Mouse (Mus musculus): Measurements from ENCODE around the gene Dctn5. TPM values are rescaled to one million over a fixed set of nuclear protein-coding genes. Genes with fewer than 3 reads are reported as not detected.

The Dctn5 gene
- polyA plus RNA-seq (2012; fragmentation: generic; extraction: Trizol) = 53.3 TPM

DNA sequence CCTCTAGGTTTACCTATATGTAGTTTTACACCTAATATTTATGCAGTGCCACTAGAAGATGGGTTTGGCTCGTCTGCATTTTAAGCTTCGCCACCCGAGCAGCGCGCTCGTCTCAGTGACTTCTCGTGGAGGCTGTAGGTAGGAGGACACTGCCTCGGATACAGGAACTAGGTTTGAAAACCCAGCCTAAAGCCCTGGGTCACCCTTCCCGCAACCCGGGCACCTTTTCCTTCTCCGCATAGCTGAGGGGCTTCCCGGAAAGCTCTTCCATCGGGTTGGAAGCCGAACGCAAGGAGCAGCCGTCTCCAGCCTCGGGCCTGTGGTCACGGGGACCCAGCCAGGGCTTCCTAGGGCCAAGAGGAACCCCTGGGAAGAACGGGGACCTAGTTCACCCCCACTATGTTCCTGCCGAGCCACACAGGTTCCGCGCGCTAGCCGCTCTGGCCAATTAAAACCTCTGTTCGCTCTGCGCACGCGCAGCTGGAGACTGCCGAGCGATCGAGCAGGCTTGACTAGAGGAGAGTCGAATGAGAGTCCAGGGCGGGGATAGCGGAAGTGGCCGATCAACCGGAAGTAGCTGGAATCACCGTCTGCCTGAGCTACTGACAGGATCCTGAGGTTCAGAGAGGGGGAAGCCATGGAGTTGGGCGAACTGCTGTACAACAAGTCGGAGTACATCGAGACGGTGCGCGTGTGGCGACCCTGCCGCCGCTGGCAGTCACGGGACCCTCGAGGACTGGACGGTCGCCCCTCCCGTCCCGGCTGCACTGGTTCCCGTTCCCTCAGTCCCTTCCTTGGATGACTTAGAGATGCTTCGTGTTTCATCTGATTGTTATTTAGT is at the start of gene Dctn5, which contains the start of gene Palb2:
TSS of gene Dctn5 (plus strand) at position 545 of the 841 bp plus-strand sequence.
TSS of gene Palb2 (minus strand) at position 489 of the 841 bp plus-strand sequence.
- TF ChIP-seq MAX (IDR thresholded peaks at IDR 0.05; ENCODE audit: low read depth) = no peak
- TF ChIP-seq E2F4 (IDR thresholded peaks at IDR 0.05; ENCODE audit: insufficient read depth) = peak; percentile 98
- TF ChIP-seq POLR2AphosphoS2 (IDR thresholded peaks at IDR 0.05; ENCODE audit: insufficient read length, low read depth) = peak; percentile 83
- TF ChIP-seq MYOD1 (IDR thresholded peaks at IDR 0.05; ENCODE audit: control insufficient read depth in 1 of 3, insufficient read length in 2 of 3, low read depth in 2 of 3) = peak in 1 of 3 experiments; percentile 7
- no peak for TF ChIP-seq USF1 (IDR thresholded peaks at IDR 0.05; ENCODE audit: low read depth)
- TF ChIP-seq CEBPB (IDR thresholded peaks at IDR 0.05; ENCODE audit: insufficient read depth, poor library complexity, severe bottlenecking) = no peak
- TF ChIP-seq SRF (IDR thresholded peaks at IDR 0.05; ENCODE audit: control insufficient read depth, insufficient read length, low read depth) = peak; percentile 91
- TF ChIP-seq POLR2A (IDR thresholded peaks at IDR 0.05; ENCODE audit: insufficient read length, low read depth) = peak; percentile 89
- peak in 1 of 3 experiments; percentile 18 for TF ChIP-seq MYOG (IDR thresholded peaks at IDR 0.05; ENCODE audit: control insufficient read depth in 1 of 3, insufficient read depth in 1 of 3, insufficient read length in 2 of 3, low read depth in 2 of 3)
- no peak for TF ChIP-seq TCF12 (IDR thresholded peaks at IDR 0.05; ENCODE audit: insufficient read depth, poor library complexity, severe bottlenecking)
- no peak for TF ChIP-seq TCF3 (IDR thresholded peaks at IDR 0.05; ENCODE audit: insufficient read length, low read depth)
- Histone ChIP-seq H3K27me3 (ENCODE audit: control insufficient read depth, insufficient read depth, insufficient read length) (no peaks in the 10 kb centered on the region), H3ac (ENCODE audit: control insufficient read depth, insufficient read length) (peak within 1 kb of the TSS; percentile 80), H3K79me2 (ENCODE audit: control insufficient read depth, insufficient read depth) (peaks cover 27% of the 10 kb centered on the region), H3K36me3 (ENCODE audit: control insufficient read depth, insufficient read depth) (peaks cover 25% of the 10 kb centered on the region), H3K4me3 (peak within 1 kb of the TSS; percentile 70), H3K4me2 (ENCODE audit: low read depth) (peak within 1 kb of the TSS; percentile 82)

DNA sequence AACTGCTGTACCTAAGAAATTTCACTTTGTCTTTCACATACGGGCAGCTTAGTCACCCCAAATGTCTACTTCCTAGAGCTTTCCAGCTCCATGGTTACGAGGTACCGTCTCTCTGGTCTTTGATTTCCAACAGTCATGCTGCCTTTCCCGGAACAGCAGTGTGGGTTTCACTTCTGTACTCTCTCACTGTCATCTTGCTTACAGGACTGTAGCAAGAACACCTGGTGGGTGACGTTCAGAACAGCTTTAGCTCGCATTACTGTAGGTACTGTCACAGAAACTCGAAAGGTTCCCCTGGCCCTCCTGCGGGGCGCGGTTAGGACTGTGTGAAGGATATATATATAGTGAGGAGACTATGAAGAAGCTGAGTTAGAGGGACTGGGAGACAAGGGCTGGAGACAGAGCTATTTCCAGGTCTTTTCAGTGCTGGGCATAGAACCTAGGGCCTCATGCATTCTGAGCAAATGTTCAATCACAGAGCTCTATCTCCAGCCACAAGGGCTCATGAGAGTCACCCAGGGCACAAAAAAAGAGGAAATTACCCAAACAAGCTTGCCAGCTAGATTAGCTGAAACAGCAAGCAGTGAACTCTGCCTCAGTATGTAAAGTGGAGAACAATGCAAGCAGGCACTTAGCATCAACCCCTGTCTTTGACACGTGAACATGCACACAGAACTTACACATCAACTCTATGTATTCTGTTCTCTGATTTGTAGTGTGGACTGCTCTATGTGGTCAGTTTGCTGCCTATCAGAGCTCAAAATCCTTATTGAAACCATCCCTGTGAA is 45.5 kb upstream of the Dctn5 start:
- TF ChIP-seq MYOD1 (IDR thresholded peaks at IDR 0.05; ENCODE audit: control insufficient read depth in 1 of 3, insufficient read length in 2 of 3, low read depth in 2 of 3) (no peak), MYOG (IDR thresholded peaks at IDR 0.05; ENCODE audit: control insufficient read depth in 1 of 3, insufficient read depth in 1 of 3, insufficient read length in 2 of 3, low read depth in 2 of 3) (no peak), E2F4 (IDR thresholded peaks at IDR 0.05; ENCODE audit: insufficient read depth) (no peak), POLR2A (IDR thresholded peaks at IDR 0.05; ENCODE audit: insufficient read length, low read depth) (no peak), CEBPB (IDR thresholded peaks at IDR 0.05; ENCODE audit: insufficient read depth, poor library complexity, severe bottlenecking) (no peak), POLR2AphosphoS2 (IDR thresholded peaks at IDR 0.05; ENCODE audit: insufficient read length, low read depth) (no peak), TCF12 (IDR thresholded peaks at IDR 0.05; ENCODE audit: insufficient read depth, poor library complexity, severe bottlenecking) (no peak), SRF (IDR thresholded peaks at IDR 0.05; ENCODE audit: control insufficient read depth, insufficient read length, low read depth) (no peak), REST (IDR thresholded peaks at IDR 0.05; ENCODE audit: insufficient read depth, insufficient read length) (no peak)
- no peaks in the 10 kb centered on the region for H3K79me2 ChIP-seq (ENCODE audit: control insufficient read depth, insufficient read depth)

DNA sequence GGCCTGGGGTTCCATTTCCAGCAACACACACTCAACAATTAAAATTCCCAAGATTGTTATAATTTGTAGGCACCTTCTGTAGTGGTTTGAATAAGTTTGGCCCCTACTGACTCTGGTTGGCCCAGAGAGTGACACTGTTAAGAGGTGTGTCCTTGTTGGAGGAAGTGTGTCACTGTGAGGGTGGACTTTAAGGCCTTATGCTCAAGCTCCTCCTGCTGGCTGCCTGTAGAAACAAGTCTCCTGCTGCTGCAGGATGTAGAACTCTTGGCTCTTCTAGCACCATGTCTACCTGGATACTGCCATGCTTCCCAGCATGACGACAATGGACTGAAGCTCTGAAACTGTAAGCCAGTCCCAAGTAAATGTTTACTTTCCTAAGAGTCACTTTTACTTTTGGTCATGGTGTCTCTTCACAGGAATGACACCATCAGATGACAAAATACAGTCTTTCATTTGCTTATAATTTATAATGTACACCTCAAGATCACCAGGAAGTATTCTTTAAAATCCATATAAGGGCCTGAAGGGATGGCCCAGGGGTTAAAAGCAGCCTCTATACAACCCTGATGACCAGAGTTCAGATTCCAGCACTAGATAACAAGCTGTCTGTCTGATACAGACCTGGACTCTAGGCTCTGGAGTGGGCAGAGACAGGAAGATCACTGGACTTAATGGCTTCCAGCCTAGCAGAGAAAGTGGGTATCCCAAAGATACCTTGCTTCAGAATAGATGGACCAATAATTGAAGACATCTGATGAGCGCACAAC is 38.1 kb upstream of the Dctn5 start:
- Histone ChIP-seq H3K27me3 (ENCODE audit: control insufficient read depth, insufficient read depth, insufficient read length) (no peaks in the 10 kb centered on the region), H3K79me2 (ENCODE audit: control insufficient read depth, insufficient read depth) (peaks cover 28% of the 10 kb centered on the region), H3K4me2 (ENCODE audit: low read depth) (no peak overlapping the region), H3ac (ENCODE audit: control insufficient read depth, insufficient read length) (no peak overlapping the region), H3K4me3 (no peak overlapping the region), H3K36me3 (ENCODE audit: control insufficient read depth, insufficient read depth) (peaks cover 49% of the 10 kb centered on the region)
- TF ChIP-seq TCF3 (IDR thresholded peaks at IDR 0.05; ENCODE audit: insufficient read length, low read depth) (no peak), MYOD1 (IDR thresholded peaks at IDR 0.05; ENCODE audit: control insufficient read depth in 1 of 3, insufficient read length in 2 of 3, low read depth in 2 of 3) (no peak), CEBPB (IDR thresholded peaks at IDR 0.05; ENCODE audit: insufficient read depth, poor library complexity, severe bottlenecking) (no peak), POLR2AphosphoS2 (IDR thresholded peaks at IDR 0.05; ENCODE audit: insufficient read length, low read depth) (no peak), E2F4 (IDR thresholded peaks at IDR 0.05; ENCODE audit: insufficient read depth) (no peak), MAX (IDR thresholded peaks at IDR 0.05; ENCODE audit: low read depth) (no peak), POLR2A (IDR thresholded peaks at IDR 0.05; ENCODE audit: insufficient read length, low read depth) (no peak), TCF12 (IDR thresholded peaks at IDR 0.05; ENCODE audit: insufficient read depth, poor library complexity, severe bottlenecking) (no peak), SRF (IDR thresholded peaks at IDR 0.05; ENCODE audit: control insufficient read depth, insufficient read length, low read depth) (no peak), REST (IDR thresholded peaks at IDR 0.05; ENCODE audit: insufficient read depth, insufficient read length) (no peak)

More for the DNA sequence above, 45.5 kb upstream of the Dctn5 start:
- no peaks in the 10 kb centered on the region for H3K27me3 ChIP-seq (ENCODE audit: control insufficient read depth, insufficient read depth, insufficient read length)
- H3ac ChIP-seq (ENCODE audit: control insufficient read depth, insufficient read length) = no peak overlapping the region
- H3K4me2 ChIP-seq (ENCODE audit: low read depth) = no peak overlapping the region
- peaks cover 49% of the 10 kb centered on the region for H3K36me3 ChIP-seq (ENCODE audit: control insufficient read depth, insufficient read depth)
- H3K4me3 ChIP-seq = no peak overlapping the region

DNA sequence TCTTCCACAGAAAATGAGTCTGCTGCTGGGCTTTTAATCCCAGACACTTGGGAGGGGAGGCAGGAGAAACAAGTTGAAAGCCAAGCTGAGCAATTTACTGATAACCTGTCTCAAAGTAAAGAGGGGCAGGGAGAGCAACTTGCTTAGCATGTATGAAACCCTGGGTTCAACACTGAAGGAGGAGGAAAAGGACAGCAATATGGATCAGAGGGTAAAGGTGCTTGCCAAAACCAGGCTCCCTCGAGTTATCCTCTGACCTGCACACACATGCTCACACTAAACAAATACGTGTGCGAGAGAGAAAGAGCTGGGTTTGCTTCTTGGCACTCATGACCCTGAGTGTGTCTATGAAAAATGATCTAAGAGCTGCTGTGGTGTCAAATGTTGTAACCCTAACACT is 34.8 kb upstream of the Dctn5 start:
- H3K79me2 ChIP-seq (ENCODE audit: control insufficient read depth, insufficient read depth) = peaks cover 46% of the 10 kb centered on the region
- no peaks in the 10 kb centered on the region for H3K27me3 ChIP-seq (ENCODE audit: control insufficient read depth, insufficient read depth, insufficient read length)
- peaks cover 31% of the 10 kb centered on the region for H3K36me3 ChIP-seq (ENCODE audit: control insufficient read depth, insufficient read depth)
- no peak overlapping the region for H3K4me2 ChIP-seq (ENCODE audit: low read depth)
- H3ac ChIP-seq (ENCODE audit: control insufficient read depth, insufficient read length) = no peak overlapping the region
- TF ChIP-seq SRF (IDR thresholded peaks at IDR 0.05; ENCODE audit: control insufficient read depth, insufficient read length, low read depth) (no peak), POLR2AphosphoS2 (IDR thresholded peaks at IDR 0.05; ENCODE audit: insufficient read length, low read depth) (no peak), MYOD1 (IDR thresholded peaks at IDR 0.05; ENCODE audit: control insufficient read depth in 1 of 3, insufficient read length in 2 of 3, low read depth in 2 of 3) (no peak), MAX (IDR thresholded peaks at IDR 0.05; ENCODE audit: low read depth) (no peak), TCF3 (IDR thresholded peaks at IDR 0.05; ENCODE audit: insufficient read length, low read depth) (no peak), POLR2A (IDR thresholded peaks at IDR 0.05; ENCODE audit: insufficient read length, low read depth) (no peak), MYOG (IDR thresholded peaks at IDR 0.05; ENCODE audit: control insufficient read depth in 1 of 3, insufficient read depth in 1 of 3, insufficient read length in 2 of 3, low read depth in 2 of 3) (no peak), E2F4 (IDR thresholded peaks at IDR 0.05; ENCODE audit: insufficient read depth) (no peak), REST (IDR thresholded peaks at IDR 0.05; ENCODE audit: insufficient read depth, insufficient read length) (no peak), CEBPB (IDR thresholded peaks at IDR 0.05; ENCODE audit: insufficient read depth, poor library complexity, severe bottlenecking) (no peak), USF1 (IDR thresholded peaks at IDR 0.05; ENCODE audit: low read depth) (no peak), TCF12 (IDR thresholded peaks at IDR 0.05; ENCODE audit: insufficient read depth, poor library complexity, severe bottlenecking) (no peak)
- H3K4me3 ChIP-seq = no peak overlapping the region

All from myocyte (in vitro differentiated cells).